Mouse (Mus musculus) lung, postnatal 0 days (tissue): Measurements from ENCODE around the gene Olfr556. TPM values are rescaled to one million over a fixed set of nuclear protein-coding genes. Genes with fewer than 3 reads are reported as not detected.
"Not testable (repeated sequence)": the region's sequence is repeated elsewhere in the genome, so short reads cannot be mapped to it uniquely, and the experiment has no call there.

Experiments
- ATAC-seq: fragments of 200-750 bp; cut with Nextera tagmentation; 2 replicates; pipeline ENCODE4 v1.8.0; 2017; ENCODE audit warnings: moderate library complexity
- DNase-seq: peaks from one replicate; pipeline ENCODE4 v3.0.0-alpha.2; 2016; ENCODE audit warnings: low spot score
- H3K27ac ChIP-seq: fragments of 300-500 bp; sonication (generic); 2 replicates; pipeline ENCODE4 v1.5.1; 2014; ENCODE audit warnings: antibody characterized with exemption, mild to moderate bottlenecking, low read length, mixed read lengths
- H3K27me3 ChIP-seq: fragments of 300-500 bp; sonication (generic); replicated peaks from 2 replicates; pipeline ENCODE4 v1.6.1; 2014; ENCODE audit warnings: low read length, mixed read lengths; ENCODE audit not compliant: insufficient read depth
- H3K36me3 ChIP-seq: fragments of 300-500 bp; sonication (generic); 2 replicates; pipeline ENCODE4 v1.6.1; 2014; ENCODE audit warnings: low read length, mixed read lengths; ENCODE audit not compliant: insufficient read depth
- H3K4me1 ChIP-seq: fragments of 300-500 bp; sonication (generic); 2 replicates; pipeline ENCODE4 v1.6.1; 2014; ENCODE audit warnings: antibody characterized with exemption, low read depth, low read length, mixed read lengths; ENCODE audit not compliant: insufficient read depth
- H3K4me2 ChIP-seq: fragments of 300-500 bp; sonication (generic); replicated peaks from 2 replicates; pipeline ENCODE4 v1.6.1; 2014; ENCODE audit warnings: low read depth, mild to moderate bottlenecking, low read length, moderate library complexity, mixed read lengths
- H3K4me3 ChIP-seq: fragments of 300-500 bp; sonication (generic); 2 replicates; pipeline ENCODE4 v1.5.1; 2014; ENCODE audit warnings: low read depth, low read length
- H3K9ac ChIP-seq: fragments of 300-500 bp; sonication (generic); replicated peaks from 2 replicates; pipeline ENCODE4 v1.6.1; 2014; ENCODE audit warnings: low read depth, mild to moderate bottlenecking
- H3K9me3 ChIP-seq: fragments of 300-500 bp; sonication (generic); 2 replicates; pipeline ENCODE4 v1.6.1; 2016; ENCODE audit warnings: low read length, mixed read lengths
- CTCF ChIP-seq: IDR thresholded peaks from 2 replicates; pipeline ENCODE4 v1.5.1; 2016; ENCODE audit warnings: antibody characterized with exemption, mild to moderate bottlenecking
- EP300 ChIP-seq: IDR thresholded peaks from 2 replicates; pipeline ENCODE4 v1.6.1; 2016; ENCODE audit warnings: antibody characterized with exemption, mild to moderate bottlenecking, control low read depth
- WGBS: fragments of 180-500 bp; shearing (Covaris S2); extraction: QIAGEN DNeasy Blood & Tissue Kit; methylation state at CpG from one replicate; pipeline ENCODE4 v1.1.7; 2014; 5-methylcytosine and 5-hydroxymethylcytosine counted together
- polyA plus RNA-seq: library from polyadenylated mRNA; unstranded; fragments of >200 nt; fragmentation: Nextera tagmentation; extraction: Ambion mirVana; gene quantifications from 2 replicates; pipeline ENCODE4 v1.2.1, GENCODE M21; 2015

Gene Olfr556
- polyA plus RNA-seq: not detected in 2 replicates

- DNase-seq (no peak), ATAC-seq (no peak)
- no peaks in the 10 kb centered on the region for H3K36me3 ChIP-seq
- H3K27me3 ChIP-seq: no peaks in the 10 kb centered on the region
- no peak within 1 kb of the TSS for H3K4me3 ChIP-seq
- no peak within 1 kb of the TSS for H3K9ac ChIP-seq
- H3K9me3 ChIP-seq: no peaks in the 10 kb centered on the region
- WGBS: 46% methylated on average over 3 of the region's 3 CpGs
- H3K4me1 ChIP-seq: no peaks in the 10 kb centered on the region
- TF ChIP-seq CTCF: no peak
- no peak for TF ChIP-seq EP300
- no peak within 1 kb of the TSS for H3K4me2 ChIP-seq
- no peak within 1 kb of the TSS for H3K27ac ChIP-seq
Measured at GRCm38 (mm10) chr7:102664599-102664998, at the start of gene Olfr556. Olfr556 (plus strand) TSS chr7:102664899.

DNA sequence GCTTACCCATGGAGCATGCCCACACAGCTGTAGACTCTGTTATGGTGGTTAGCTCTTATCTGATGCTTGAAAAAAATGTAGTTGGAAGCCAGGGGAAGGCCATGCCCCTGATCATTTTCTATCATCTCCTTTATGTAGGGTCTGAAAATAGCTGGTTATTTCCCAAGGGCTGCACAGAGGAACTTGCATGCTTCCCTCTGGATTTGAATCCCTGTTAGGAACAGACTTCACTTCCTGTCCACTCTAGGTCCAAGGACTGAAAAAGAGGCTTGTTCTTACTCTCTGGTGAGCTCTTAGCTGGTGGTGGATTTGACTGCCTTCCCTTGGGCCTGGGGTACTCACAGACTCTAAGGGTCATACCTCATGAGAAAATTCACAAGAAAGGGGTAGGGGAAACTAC lies 46.6 kb upstream of the Olfr556 start, which contains the start of gene Olfr553:
TSS of gene Olfr553 (minus strand) at position 101 of the 400 bp plus-strand sequence.
- Histone ChIP-seq H3K27me3 (no peaks in the 10 kb centered on the region), H3K4me2 (no peak within 1 kb of the TSS), H3K4me3 (no peak within 1 kb of the TSS), H3K36me3 (no peaks in the 10 kb centered on the region), H3K9me3 (no peaks in the 10 kb centered on the region), H3K9ac (no peak within 1 kb of the TSS), H3K27ac (no peak within 1 kb of the TSS), H3K4me1 (no peaks in the 10 kb centered on the region)
- no peak for DNase-seq
- TF ChIP-seq CTCF: no peak
- TF ChIP-seq EP300: no peak
- ATAC-seq: no peak

DNA sequence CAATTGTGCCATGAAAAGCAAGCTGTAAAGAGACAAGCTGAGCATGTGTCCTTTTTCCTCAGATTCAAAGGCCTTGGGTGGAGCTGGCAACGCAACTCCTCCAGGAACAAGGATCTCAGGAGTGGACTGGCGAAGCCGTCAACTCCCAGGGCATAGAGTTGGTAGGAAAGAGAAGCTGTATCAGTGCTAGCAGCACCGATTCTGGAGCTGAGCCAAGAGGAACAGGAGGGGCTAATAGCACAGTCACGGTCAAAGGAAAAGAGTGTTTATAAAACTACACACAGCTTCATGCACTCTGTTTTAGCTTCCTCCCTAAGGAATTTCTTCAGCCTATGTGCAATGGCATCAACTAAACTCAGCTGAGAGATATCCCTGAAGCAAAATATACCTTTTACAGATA lies 45.1 kb upstream of the Olfr556 start:
- Histone ChIP-seq H3K4me3 (no peak overlapping the region), H3K4me1 (no peaks in the 10 kb centered on the region), H3K27me3 (no peaks in the 10 kb centered on the region), H3K4me2 (no peak overlapping the region), H3K9me3 (no peaks in the 10 kb centered on the region), H3K27ac (no peak overlapping the region), H3K9ac (no peak overlapping the region), H3K36me3 (no peaks in the 10 kb centered on the region)
- WGBS: 21% methylated on average over 5 of the region's 5 CpGs
- TF ChIP-seq CTCF (no peak), EP300 (no peak)
- ATAC-seq: peak; percentile 48; the same call in 1 of the 2 replicates
- peak; percentile 49 for DNase-seq

GRCm38 (mm10) chr7:102620368-102620767 lies 44.3 kb upstream of the Olfr556 start:
- ATAC-seq, H3K9me3 ChIP-seq, H3K27me3 ChIP-seq, H3K4me2 ChIP-seq, H3K4me1 ChIP-seq, H3K27ac ChIP-seq, H3K9ac ChIP-seq, H3K36me3 ChIP-seq, H3K4me3 ChIP-seq, DNase-seq: not testable (repeated sequence)
- 81% methylated on average over 16 of the region's 19 CpGs for WGBS

DNA sequence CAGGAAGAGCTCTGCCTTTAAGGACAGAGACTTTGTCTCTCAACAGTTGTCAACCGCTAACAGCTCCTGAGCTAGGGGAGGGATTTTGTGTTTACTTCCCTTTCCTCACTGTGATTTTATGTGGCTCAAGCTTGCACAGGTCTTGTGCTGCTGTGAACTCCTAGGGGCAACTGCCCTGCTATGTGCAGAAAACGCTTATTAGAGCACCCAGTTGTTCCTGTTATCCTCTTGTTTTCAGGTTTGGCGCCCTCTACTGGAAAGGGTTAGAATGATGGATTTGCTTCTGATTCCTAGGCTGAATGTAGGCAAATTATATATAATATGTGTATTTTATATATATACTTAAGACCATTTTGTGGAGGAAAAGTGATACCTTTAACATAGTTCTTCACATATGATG lies 28.0 kb upstream of the Olfr556 start:
- H3K36me3 ChIP-seq: no peaks in the 10 kb centered on the region
- no peak overlapping the region for H3K4me3 ChIP-seq
- DNase-seq (peak; percentile 65), ATAC-seq (no peak)
- no peaks in the 10 kb centered on the region for H3K27me3 ChIP-seq
- H3K4me2 ChIP-seq: no peak overlapping the region
- H3K4me1 ChIP-seq: no peaks in the 10 kb centered on the region
- WGBS: 24% methylated on average over 3 of the region's 3 CpGs
- no peak overlapping the region for H3K9ac ChIP-seq
- no peaks in the 10 kb centered on the region for H3K9me3 ChIP-seq
- TF ChIP-seq CTCF (peak; percentile 74), EP300 (no peak)
- no peak overlapping the region for H3K27ac ChIP-seq

- no peak within 1 kb of the TSS for H3K4me3 ChIP-seq
- no peak for ATAC-seq
- 50% methylated on average over 1 of the region's 1 CpGs for WGBS
Measured at GRCm38 (mm10) chr7:102638132-102638531, 26.6 kb upstream of the Olfr556 start, which contains the start of gene Olfr554. Olfr554 (plus strand) TSS chr7:102638432.

GRCm38 (mm10) chr7:102644945-102645344 lies 19.8 kb upstream of the Olfr556 start:
- 63% methylated on average over 4 of the region's 4 CpGs for WGBS
- not testable (repeated sequence) for H3K4me3 ChIP-seq, DNase-seq, H3K9ac ChIP-seq, H3K27ac ChIP-seq, H3K4me1 ChIP-seq, H3K9me3 ChIP-seq, H3K4me2 ChIP-seq, ATAC-seq, H3K36me3 ChIP-seq, H3K27me3 ChIP-seq

More at GRCm38 (mm10) chr7:102638132-102638531, 26.6 kb upstream of the Olfr556 start, which contains the start of gene Olfr554:
- Histone ChIP-seq H3K27me3 (no peaks in the 10 kb centered on the region), H3K9me3 (no peaks in the 10 kb centered on the region), H3K36me3 (no peaks in the 10 kb centered on the region), H3K27ac (no peak within 1 kb of the TSS), H3K4me1 (no peaks in the 10 kb centered on the region), H3K9ac (no peak within 1 kb of the TSS), H3K4me2 (no peak within 1 kb of the TSS)
- DNase-seq: no peak
- TF ChIP-seq CTCF (no peak), EP300 (no peak)
